Comparison of ENCODE assay signal across 9 mouse cellular contexts in genomic region chr9:3006636-3007035, GRCm38 (mm10). TPM values are rescaled to one million over a fixed set of nuclear protein-coding genes. Genes with fewer than 3 reads are reported as not detected.
DNase-seq lines count a peak whose midpoint lies in the region; ATAC-seq and TF ChIP-seq lines count a peak whose summit lies in the region.
"Not testable (repeated sequence)": the region's sequence is repeated elsewhere in the genome, so short reads cannot be mapped to it uniquely, and the experiment has no call there.
"Had no signal": no experiment of that assay in that cellular context is flagged by ENCODE, and none has a peak within 500 bp of the region (broad histone marks: within the 10 kb centered on the region; RNA-seq: fewer than 3 reads in every experiment).

No protein-coding gene starts in this region.

- peak; percentile 94 for DNase-seq in T-cell, adult 2 months (ENCODE audit: low spot score)
- peak; percentile 95 for DNase-seq in left cerebral cortex, adult 11 months (ENCODE audit: low spot score)
- peak; percentile 76 for DNase-seq in lung, adult 2 months
- not testable (repeated sequence) for DNase-seq in stomach, postnatal 0 days (ENCODE audit: low spot score)

- 75% methylated on average over 8 of the region's 8 CpGs for WGBS in forebrain, embryonic 13.5 days
- WGBS in heart, embryonic 13.5 days = 68% methylated on average over 8 of the region's 8 CpGs
- whole genome bisulfite sequencing in intestine, postnatal 0 days = 74% methylated on average over 8 of the region's 8 CpGs
- WGBS in lung, adult 2 months = 76% methylated on average over 8 of the region's 8 CpGs
- 71% methylated on average over 8 of the region's 8 CpGs for WGBS in neural tube, embryonic 13.5 days
- 69% methylated on average over 8 of the region's 8 CpGs for WGBS in stomach, postnatal 0 days

- H3K9me3 ChIP-seq in forebrain, embryonic 13.5 days (replicated peaks) = peaks cover 11% of the 10 kb centered on the region
- H3K9me3 ChIP-seq in heart, embryonic 13.5 days = peaks cover 15% of the 10 kb centered on the region
- not testable (repeated sequence) for H3K9me3 ChIP-seq in intestine, postnatal 0 days (ENCODE audit: control insufficient read depth); stomach, postnatal 0 days (ENCODE audit: control insufficient read depth, low read length)
- H3K9me3 ChIP-seq in neural tube, embryonic 13.5 days = peaks cover 11% of the 10 kb centered on the region

- not testable (repeated sequence) for H3K4me2 ChIP-seq in forebrain, embryonic 13.5 days; heart, embryonic 13.5 days; intestine, postnatal 0 days (replicated peaks; ENCODE audit: low read depth); neural tube, embryonic 13.5 days; stomach, postnatal 0 days (replicated peaks; ENCODE audit: low read depth)

- not testable (repeated sequence) for TF ChIP-seq EP300 in stomach, postnatal 0 days (optimal IDR thresholded peaks at IDR 0.05)

- ATAC-seq in forebrain, embryonic 13.5 days = peak; percentile 71
- peak; percentile 62 for ATAC-seq in heart, embryonic 13.5 days (ENCODE audit: extremely low read depth, insufficient number of reproducible peaks, low FRiP score, low TSS enrichment)
- ATAC-seq in intestine, postnatal 0 days = peak; percentile 71
- ATAC-seq in neural tube, embryonic 13.5 days (ENCODE audit: low read depth) = peak; percentile 78
- peak; percentile 69 for ATAC-seq in stomach, postnatal 0 days (ENCODE audit: low FRiP score, low TSS enrichment)

- not testable (repeated sequence) for H3K4me1 ChIP-seq in forebrain, embryonic 13.5 days; heart, embryonic 13.5 days; intestine, postnatal 0 days (replicated peaks; ENCODE audit: control insufficient read depth, insufficient read depth, low read length); lung, adult 2 months (ENCODE audit: control insufficient read depth, insufficient read depth, low read length); neural tube, embryonic 13.5 days (replicated peaks); stomach, postnatal 0 days (replicated peaks; ENCODE audit: control insufficient read depth, insufficient read depth)

- not testable (repeated sequence) for TF ChIP-seq POLR2A in lung, adult 2 months (IDR thresholded peaks at IDR 0.05; ENCODE audit: borderline replicate concordance, extremely low read depth, low read depth, low read length)

- not testable (repeated sequence) for H3K27me3 ChIP-seq in forebrain, embryonic 13.5 days; heart, embryonic 13.5 days (replicated peaks); intestine, postnatal 0 days (replicated peaks; ENCODE audit: control insufficient read depth, insufficient read depth, low read length); neural tube, embryonic 13.5 days; stomach, postnatal 0 days (ENCODE audit: control insufficient read depth, insufficient read depth, low read length)

- not testable (repeated sequence) for TF ChIP-seq CTCF in intestine, postnatal 0 days (IDR thresholded peaks at IDR 0.05; ENCODE audit: low read depth); lung, adult 2 months (IDR thresholded peaks at IDR 0.05; ENCODE audit: insufficient read depth, low read length); stomach, postnatal 0 days (IDR thresholded peaks at IDR 0.05; ENCODE audit: low read depth)

- H3K27ac ChIP-seq in forebrain, embryonic 13.5 days; heart, embryonic 13.5 days (replicated peaks); intestine, postnatal 0 days (ENCODE audit: low read depth, low read length); neural tube, embryonic 13.5 days (replicated peaks); stomach, postnatal 0 days (replicated peaks): not testable (repeated sequence)

- not testable (repeated sequence) for H3K4me3 ChIP-seq in forebrain, embryonic 13.5 days; heart, embryonic 13.5 days; intestine, postnatal 0 days (ENCODE audit: low read depth, low read length); lung, adult 2 months (replicated peaks; ENCODE audit: extremely low read depth, low read depth, low read length); neural tube, embryonic 13.5 days; stomach, postnatal 0 days (ENCODE audit: low read depth, low read length)

- not testable (repeated sequence) for H3K9ac ChIP-seq in forebrain, embryonic 13.5 days; heart, embryonic 13.5 days; intestine, postnatal 0 days (ENCODE audit: low read depth, low read length); neural tube, embryonic 13.5 days; stomach, postnatal 0 days (ENCODE audit: low read length)

- not testable (repeated sequence) for H3K36me3 ChIP-seq in forebrain, embryonic 13.5 days (ENCODE audit: poor library complexity, severe bottlenecking); heart, embryonic 13.5 days; intestine, postnatal 0 days (ENCODE audit: control insufficient read depth, insufficient read depth); neural tube, embryonic 13.5 days; stomach, postnatal 0 days (ENCODE audit: control insufficient read depth, insufficient read depth, low read length)

RNA-seq across cellular contexts. Expression of gene Gm11168, which starts 3.5 kb away (rescaled TPM):
- polyA plus RNA-seq in forebrain, embryonic 13.5 days (2015; fragmentation: Nextera tagmentation; extraction: Ambion mirVana) = not detected in 2 replicates
- polyA plus RNA-seq in heart, embryonic 13.5 days (2015; fragmentation: Nextera tagmentation; extraction: Ambion mirVana) = not detected in 2 replicates
- not detected in 2 replicates for polyA plus RNA-seq in intestine, postnatal 0 days (2015; fragmentation: Nextera tagmentation; extraction: Ambion mirVana)
- not detected in 2 replicates for polyA plus RNA-seq in lung, adult 2 months (2012; rRNA removed)
- polyA plus RNA-seq in neural tube, embryonic 13.5 days (2015; fragmentation: Nextera tagmentation; extraction: Ambion mirVana) = not detected in 2 replicates
- 10.8 TPM in 1 of 2 replicates, not detected in the other for polyA plus RNA-seq in stomach, postnatal 0 days (2015; fragmentation: Nextera tagmentation; extraction: Ambion mirVana)
- polyA plus RNA-seq: C2C12 had no signal

RNA-seq across cellular contexts. Expression of gene Gm10722, which starts 5.9 kb away (rescaled TPM):
- not detected in 2 replicates for polyA plus RNA-seq in forebrain, embryonic 13.5 days (2015; fragmentation: Nextera tagmentation; extraction: Ambion mirVana)
- polyA plus RNA-seq in heart, embryonic 13.5 days (2015; fragmentation: Nextera tagmentation; extraction: Ambion mirVana) = not detected in 2 replicates
- not detected in 2 replicates for polyA plus RNA-seq in intestine, postnatal 0 days (2015; fragmentation: Nextera tagmentation; extraction: Ambion mirVana)
- not detected in 2 replicates for polyA plus RNA-seq in lung, adult 2 months (2012; rRNA removed)
- polyA plus RNA-seq in neural tube, embryonic 13.5 days (2015; fragmentation: Nextera tagmentation; extraction: Ambion mirVana) = not detected in 2 replicates
- polyA plus RNA-seq in stomach, postnatal 0 days (2015; fragmentation: Nextera tagmentation; extraction: Ambion mirVana) = 2.9 TPM in 1 of 2 replicates, not detected in the other
- polyA plus RNA-seq: C2C12 had no signal

RNA-seq across cellular contexts. Expression of gene Gm10721, which starts 6.3 kb away (rescaled TPM):
- polyA plus RNA-seq in forebrain, embryonic 13.5 days (2015; fragmentation: Nextera tagmentation; extraction: Ambion mirVana) = 0.30 TPM in 1 of 2 replicates, not detected in the other
- polyA plus RNA-seq in heart, embryonic 13.5 days (2015; fragmentation: Nextera tagmentation; extraction: Ambion mirVana) = 0.48 TPM in 1 of 2 replicates, not detected in the other
- polyA plus RNA-seq in intestine, postnatal 0 days (2015; fragmentation: Nextera tagmentation; extraction: Ambion mirVana) = not detected in 2 replicates
- not detected in 2 replicates for polyA plus RNA-seq in lung, adult 2 months (2012; rRNA removed)
- polyA plus RNA-seq in neural tube, embryonic 13.5 days (2015; fragmentation: Nextera tagmentation; extraction: Ambion mirVana) = not detected in 2 replicates
- 34.5 TPM in 1 of 2 replicates, not detected in the other for polyA plus RNA-seq in stomach, postnatal 0 days (2015; fragmentation: Nextera tagmentation; extraction: Ambion mirVana)
- polyA plus RNA-seq: C2C12 had no signal

RNA-seq across cellular contexts. Expression of gene Gm10720, which starts 8.8 kb away (rescaled TPM):
- not detected in 2 replicates for polyA plus RNA-seq in forebrain, embryonic 13.5 days (2015; fragmentation: Nextera tagmentation; extraction: Ambion mirVana)
- polyA plus RNA-seq in heart, embryonic 13.5 days (2015; fragmentation: Nextera tagmentation; extraction: Ambion mirVana) = not detected in 2 replicates
- polyA plus RNA-seq in intestine, postnatal 0 days (2015; fragmentation: Nextera tagmentation; extraction: Ambion mirVana) = not detected in 2 replicates
- not detected in 2 replicates for polyA plus RNA-seq in lung, adult 2 months (2012; rRNA removed)
- polyA plus RNA-seq in neural tube, embryonic 13.5 days (2015; fragmentation: Nextera tagmentation; extraction: Ambion mirVana) = not detected in 2 replicates
- polyA plus RNA-seq in stomach, postnatal 0 days (2015; fragmentation: Nextera tagmentation; extraction: Ambion mirVana) = 6.5 TPM in 1 of 2 replicates, not detected in the other
- polyA plus RNA-seq: C2C12 had no signal

RNA-seq across cellular contexts. Expression of gene Gm10719, which starts 10.6 kb away (rescaled TPM):
- polyA plus RNA-seq in forebrain, embryonic 13.5 days (2015; fragmentation: Nextera tagmentation; extraction: Ambion mirVana) = 0.72 TPM in 1 of 2 replicates, not detected in the other
- polyA plus RNA-seq in heart, embryonic 13.5 days (2015; fragmentation: Nextera tagmentation; extraction: Ambion mirVana) = 0.28 TPM in 1 of 2 replicates, not detected in the other
- polyA plus RNA-seq in intestine, postnatal 0 days (2015; fragmentation: Nextera tagmentation; extraction: Ambion mirVana) = 0.50 TPM in 1 of 2 replicates, not detected in the other
- not detected in 2 replicates for polyA plus RNA-seq in lung, adult 2 months (2012; rRNA removed)
- 0.47 TPM in 1 of 2 replicates, not detected in the other for polyA plus RNA-seq in neural tube, embryonic 13.5 days (2015; fragmentation: Nextera tagmentation; extraction: Ambion mirVana)
- 20.3 TPM in 1 of 2 replicates, not detected in the other for polyA plus RNA-seq in stomach, postnatal 0 days (2015; fragmentation: Nextera tagmentation; extraction: Ambion mirVana)
- polyA plus RNA-seq: C2C12 had no signal
